Mouse (Mus musculus) ovary, postnatal 10 days (tissue): Measurements from ENCODE around the gene Abi3bp.

Experiments
- DNase-seq: peaks from one replicate; pipeline ENCODE4 v3.0.0; 2022; ENCODE audit warnings: low spot score

The Abi3bp gene

GRCm38 (mm10) chr16:56503941-56504340 is 26.3 kb downstream of the Abi3bp start:
- no peak for DNase-seq

GRCm38 (mm10) chr16:56518024-56518423 is 40.3 kb downstream of the Abi3bp start:
- DNase-seq = no peak

GRCm38 (mm10) chr16:56524359-56524758 is 46.7 kb downstream of the Abi3bp start:
- no peak for DNase-seq

- no peak for DNase-seq
Measured at GRCm38 (mm10) chr16:56526482-56526881, 48.8 kb downstream of the Abi3bp start.

- DNase-seq = no peak
Measured at GRCm38 (mm10) chr16:56528079-56528688, 50.5 kb downstream of the Abi3bp start.

- DNase-seq = no peak
Measured at GRCm38 (mm10) chr16:56579536-56579935, 101.9 kb downstream of the Abi3bp start.

- no peak for DNase-seq
Measured at GRCm38 (mm10) chr16:56593581-56593980, 115.9 kb downstream of the Abi3bp start.

GRCm38 (mm10) chr16:56594866-56595265 is 117.2 kb downstream of the Abi3bp start:
- no peak for DNase-seq

- DNase-seq = no peak
Measured at GRCm38 (mm10) chr16:56598427-56598826, 120.7 kb downstream of the Abi3bp start.

- no peak for DNase-seq
Measured at GRCm38 (mm10) chr16:56602394-56602793, 124.7 kb downstream of the Abi3bp start.

GRCm38 (mm10) chr16:56610572-56610971 is 132.9 kb downstream of the Abi3bp start:
- no peak for DNase-seq

- no peak for DNase-seq
Measured at GRCm38 (mm10) chr16:56611096-56611867, 133.6 kb downstream of the Abi3bp start.

GRCm38 (mm10) chr16:56638544-56638943 is 160.9 kb downstream of the Abi3bp start:
- DNase-seq = no peak

GRCm38 (mm10) chr16:56645251-56645650 is 167.6 kb downstream of the Abi3bp start:
- DNase-seq = no peak

- no peak for DNase-seq
Measured at GRCm38 (mm10) chr16:56646382-56647172, 168.9 kb downstream of the Abi3bp start.

GRCm38 (mm10) chr16:56655193-56655910 is 177.7 kb downstream of the Abi3bp start:
- DNase-seq = no peak

- DNase-seq = no peak
Measured at GRCm38 (mm10) chr16:56658866-56659265, 181.2 kb downstream of the Abi3bp start.

GRCm38 (mm10) chr16:56669520-56669919 is 191.8 kb downstream of the Abi3bp start:
- DNase-seq = no peak

- DNase-seq = no peak
Measured at GRCm38 (mm10) chr16:56670941-56671340, 193.3 kb downstream of the Abi3bp start.

GRCm38 (mm10) chr16:56673420-56673819 is 195.7 kb downstream of the Abi3bp start:
- DNase-seq = no peak

GRCm38 (mm10) chr16:56677146-56677545 is 199.5 kb downstream of the Abi3bp start:
- DNase-seq = no peak

GRCm38 (mm10) chr16:56681010-56681645 is 203.4 kb downstream of the Abi3bp start:
- DNase-seq = no peak
